Mouse (Mus musculus) testis, adult 2 months (tissue): ENCODE data around the gene Serpinh1.

ENCODE experiments used
- CTCF ChIP-seq: fragments of 200-500 bp; IDR thresholded peaks from 2 replicates; pipeline ENCODE4 v1.5.1; 2012; ENCODE audit warnings: low read depth, mild to moderate bottlenecking, inconsistent platforms, low read length, moderate library complexity; ENCODE audit not compliant: control insufficient read depth, insufficient read depth, insufficient replicate concordance
- POLR2A ChIP-seq: fragments of 200-500 bp; IDR thresholded peaks from 2 replicates; pipeline ENCODE4 v1.6.1; 2012; ENCODE audit warnings: low read depth, mild to moderate bottlenecking, inconsistent platforms, low read length, moderate library complexity; ENCODE audit not compliant: control insufficient read depth

GRCm38 (mm10) chr7:99320524-99320923, 32.5 kb downstream of the Serpinh1 start:
- TF ChIP-seq POLR2A (no peak), CTCF (no peak)
